Mouse (Mus musculus) ES-Bruce4 (cell line): ENCODE results near the gene Rnf115.

Experiments used
- CTCF ChIP-seq: IDR thresholded peaks from one replicate; pipeline ENCODE4 v1.8.1; 2011; ENCODE audit warnings: low read depth, low read length
- POLR2A ChIP-seq: IDR thresholded peaks from one replicate; pipeline ENCODE4 v1.8.1; 2011; ENCODE audit warnings: low read length; ENCODE audit not compliant: insufficient read depth

DNA sequence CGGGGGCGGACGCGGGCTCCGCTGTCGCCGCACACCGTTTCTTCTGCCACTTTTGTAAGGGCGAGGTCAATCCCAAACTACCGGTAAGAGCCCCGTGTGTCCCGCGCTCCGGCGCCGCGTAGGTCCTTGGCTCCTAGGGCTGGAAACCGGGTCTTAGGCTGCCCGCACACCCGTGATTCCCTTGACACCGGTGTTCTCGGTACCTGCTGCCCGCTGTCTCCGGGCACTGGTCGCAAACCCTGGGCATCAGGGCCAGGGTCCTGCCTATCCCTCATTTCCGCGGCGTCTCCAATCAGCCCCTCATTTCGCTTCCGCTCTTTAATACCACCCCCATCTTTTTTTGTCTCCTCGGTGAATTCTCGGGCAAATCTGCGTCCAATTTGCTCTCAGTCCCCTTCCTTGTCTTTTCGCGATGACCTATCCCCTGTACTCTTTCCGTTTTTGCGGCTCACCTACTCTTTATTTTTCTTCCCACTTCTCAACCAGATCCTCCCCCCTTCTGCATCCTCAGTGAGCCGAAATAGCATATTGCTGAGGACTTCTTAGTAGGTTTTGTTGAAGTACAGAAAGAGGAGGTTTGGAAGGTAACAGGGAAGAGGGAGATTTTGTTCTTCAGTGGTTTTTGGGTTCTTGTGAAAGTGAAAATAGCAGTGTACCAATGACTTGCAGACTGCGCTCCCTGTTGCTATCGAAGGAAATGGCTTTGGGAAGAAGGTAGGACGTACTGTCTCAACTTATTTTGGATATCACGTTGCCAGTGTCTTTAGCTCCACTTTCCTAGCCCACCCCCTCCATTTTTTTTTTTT lies 567 bp downstream of the Rnf115 start:
- no peak for TF ChIP-seq POLR2A
- no peak for TF ChIP-seq CTCF
